Mouse (Mus musculus) hindbrain, embryonic 14.5 days (tissue): ENCODE measurements at regions not wholly inside any gene's neighbourhood (a gene's known extent, or its start where the extent isn't known, plus 50 kb on each side); places are given as distances from the start of the nearest gene placed in this dataset.

Source experiments
- ATAC-seq: fragments of 200-750 bp; cut with Nextera tagmentation; 2 replicates; pipeline ENCODE4 v1.8.0; 2017; ENCODE audit warnings: moderate number of reproducible peaks, mild to moderate bottlenecking, moderate TSS enrichment, moderate library complexity; ENCODE audit not compliant: low FRiP score
- DNase-seq: peaks from one replicate; pipeline ENCODE4 v3.0.0-alpha.2; 2015; ENCODE audit warnings: low spot score
- H3K27ac ChIP-seq: fragments of 300-500 bp; sonication (generic); 2 replicates; pipeline ENCODE4 v1.5.1; 2014; ENCODE audit warnings: mild to moderate bottlenecking, moderate library complexity
- H3K27me3 ChIP-seq: fragments of 300-500 bp; sonication (generic); 2 replicates; pipeline ENCODE4 v1.6.1; 2014; ENCODE audit warnings: mild to moderate bottlenecking, low read length, mixed read lengths; ENCODE audit not compliant: control insufficient read depth, insufficient read depth
- H3K36me3 ChIP-seq: fragments of 300-500 bp; sonication (generic); replicated peaks from 2 replicates; pipeline ENCODE4 v1.6.1; 2014; ENCODE audit not compliant: control insufficient read depth, insufficient read depth
- H3K4me1 ChIP-seq: fragments of 300-500 bp; sonication (generic); replicated peaks from 2 replicates; pipeline ENCODE4 v1.6.1; 2014; ENCODE audit warnings: antibody characterized with exemption, low read length, mixed read lengths; ENCODE audit not compliant: control insufficient read depth, insufficient read depth
- H3K4me2 ChIP-seq: fragments of 300-500 bp; sonication (generic); replicated peaks from 2 replicates; pipeline ENCODE4 v1.6.1; 2014; ENCODE audit warnings: mild to moderate bottlenecking, moderate library complexity
- H3K4me3 ChIP-seq: fragments of 300-500 bp; sonication (generic); replicated peaks from 2 replicates; pipeline ENCODE4 v1.5.1; 2014; ENCODE audit warnings: mild to moderate bottlenecking, low read length
- H3K9ac ChIP-seq: fragments of 300-500 bp; sonication (generic); 2 replicates; pipeline ENCODE4 v1.6.1; 2014
- H3K9me3 ChIP-seq: fragments of 300-500 bp; sonication (generic); 2 replicates; pipeline ENCODE4 v1.6.1; 2016; ENCODE audit warnings: low read length; ENCODE audit not compliant: control insufficient read depth
- WGBS: fragments of 180-500 bp; shearing (Covaris S2); extraction: QIAGEN DNeasy Blood & Tissue Kit; methylation state at CpG from one replicate; pipeline ENCODE4 v1.1.7; 2014; 5-methylcytosine and 5-hydroxymethylcytosine counted together

DNA sequence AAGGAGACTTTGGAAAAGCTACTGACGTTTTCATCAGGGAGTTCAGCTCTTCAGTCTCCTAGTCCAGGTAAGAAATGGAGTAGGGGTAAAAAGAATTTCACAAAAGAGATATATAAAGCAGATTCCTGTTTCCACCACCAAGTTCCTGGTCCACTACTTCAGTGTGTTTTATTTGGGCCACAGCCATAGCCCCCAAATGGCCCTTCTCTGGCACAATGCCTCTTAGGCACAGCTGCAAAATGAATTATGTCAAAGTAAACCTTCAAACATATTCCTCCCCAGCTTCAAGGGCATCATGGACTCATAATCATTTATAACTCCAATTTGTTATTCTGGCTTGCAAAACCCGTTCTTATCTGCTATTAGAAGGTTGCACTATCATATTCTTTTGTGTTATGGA, 325.1 kb downstream of the Slc6a15 start:
- ATAC-seq (no peak), DNase-seq (no peak)
- no peaks in the 10 kb centered on the region for H3K4me1 ChIP-seq
- 63% methylated on average over 2 of the region's 2 CpGs for WGBS
- H3K4me3 ChIP-seq, result no peak overlapping the region
- H3K4me2 ChIP-seq, result no peak overlapping the region
- no peaks in the 10 kb centered on the region for H3K27me3 ChIP-seq
- H3K9me3 ChIP-seq, result no peaks in the 10 kb centered on the region
- no peak overlapping the region for H3K27ac ChIP-seq
- no peak overlapping the region for H3K9ac ChIP-seq
- no peaks in the 10 kb centered on the region for H3K36me3 ChIP-seq

DNA sequence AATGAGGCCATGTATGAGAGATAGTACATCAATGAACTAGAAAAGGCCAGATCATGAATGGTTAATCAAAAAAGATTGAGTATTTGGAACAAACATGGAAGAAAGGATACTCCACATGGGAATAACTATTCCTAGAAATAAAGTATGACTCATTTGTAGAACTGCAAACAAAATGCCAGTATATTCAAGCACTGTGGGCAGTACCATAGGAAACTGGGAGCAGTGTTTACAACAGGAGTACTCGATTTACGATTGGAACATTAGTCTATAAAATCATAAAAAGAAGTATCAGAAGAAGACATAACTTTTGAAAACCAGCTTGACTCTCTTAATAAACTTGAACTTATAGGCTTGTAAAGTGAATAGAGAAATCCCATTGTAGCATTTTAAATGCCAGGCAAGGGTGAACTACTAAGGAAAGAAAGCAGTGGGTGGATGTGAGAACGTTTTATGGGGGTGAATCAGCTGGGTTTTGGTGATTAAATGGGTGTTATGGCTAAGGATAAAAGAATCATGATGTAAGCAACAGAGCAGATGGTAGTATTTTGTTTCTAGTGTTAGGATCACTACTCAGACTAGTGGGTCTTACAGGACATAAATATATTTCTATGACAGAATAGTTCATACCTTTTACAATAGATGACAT, 347.6 kb downstream of the Slc6a15 start:
- ATAC-seq, result no peak
- DNase-seq, result no peak
- Histone ChIP-seq H3K36me3 (no peaks in the 10 kb centered on the region), H3K9me3 (no peaks in the 10 kb centered on the region), H3K27ac (no peak overlapping the region), H3K4me3 (no peak overlapping the region), H3K4me1 (no peaks in the 10 kb centered on the region), H3K9ac (no peak overlapping the region), H3K27me3 (no peaks in the 10 kb centered on the region), H3K4me2 (no peak overlapping the region)
- WGBS, result 79% methylated on average over 3 of the region's 3 CpGs

DNA sequence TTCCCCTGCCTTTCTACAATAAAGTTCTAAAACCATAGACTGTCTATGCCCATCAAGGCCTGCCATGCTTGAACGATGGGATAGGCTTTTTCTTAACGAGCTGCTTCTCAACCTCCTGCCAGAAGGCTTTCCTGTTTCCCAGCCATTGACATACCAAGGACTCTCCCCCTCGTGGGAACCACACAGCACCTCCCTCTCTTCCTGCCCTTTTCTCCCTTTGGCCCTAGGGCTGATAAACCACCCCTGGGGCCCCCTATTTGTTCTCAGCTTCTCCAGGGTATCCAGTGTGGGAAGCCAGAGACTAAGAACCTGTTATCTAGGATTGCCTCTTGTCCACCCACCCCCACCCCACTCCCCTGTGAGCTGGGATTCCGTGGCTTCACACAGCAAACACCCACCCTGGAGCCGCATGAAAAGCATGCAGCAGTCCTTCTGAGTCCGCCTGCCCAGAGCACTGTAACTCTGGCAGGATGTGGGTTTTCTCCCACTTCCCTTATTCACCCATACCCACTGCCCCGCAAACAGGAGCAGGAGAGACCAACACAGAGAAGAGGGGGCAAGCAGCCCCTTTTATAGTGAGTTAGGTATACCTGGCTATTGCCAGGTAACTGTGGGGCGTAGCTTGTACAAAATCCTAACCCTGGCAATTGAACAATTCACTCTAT, 351.5 kb downstream of the Slc6a15 start:
- H3K4me1 ChIP-seq, result no peaks in the 10 kb centered on the region
- no peak overlapping the region for H3K27ac ChIP-seq
- no peak overlapping the region for H3K4me3 ChIP-seq
- H3K27me3 ChIP-seq, result no peaks in the 10 kb centered on the region
- H3K36me3 ChIP-seq, result no peaks in the 10 kb centered on the region
- ATAC-seq (no peak), DNase-seq (no peak)
- H3K9ac ChIP-seq, result no peak overlapping the region
- no peaks in the 10 kb centered on the region for H3K9me3 ChIP-seq
- H3K4me2 ChIP-seq, result no peak overlapping the region
- 68% methylated on average over 8 of the region's 8 CpGs for WGBS

DNA sequence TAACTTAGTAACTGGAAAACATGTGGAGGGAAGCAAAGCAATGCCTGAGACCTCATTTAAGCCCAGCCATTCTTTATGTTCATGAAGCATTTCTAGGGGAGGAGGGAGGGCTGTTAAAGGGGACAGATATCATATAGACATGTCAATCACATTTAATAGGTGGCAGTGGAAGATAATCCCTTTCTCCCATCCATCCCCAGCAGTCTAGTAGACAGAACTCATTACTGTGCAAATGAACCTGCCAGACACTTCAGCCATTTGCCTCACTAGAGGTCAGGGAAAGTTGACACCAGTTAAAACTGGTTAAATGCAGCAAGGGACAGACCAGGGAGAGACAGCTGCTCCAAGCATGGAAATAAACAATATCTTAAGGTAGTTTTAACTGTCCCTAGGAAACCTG, 359.1 kb downstream of the Slc6a15 start:
- peak; percentile 83 for ATAC-seq
- H3K9ac ChIP-seq, result no peak overlapping the region
- no peak overlapping the region for H3K4me3 ChIP-seq
- peaks cover 6% of the 10 kb centered on the region; the same call in 1 of the 2 replicates for H3K4me1 ChIP-seq
- no peaks in the 10 kb centered on the region for H3K9me3 ChIP-seq
- DNase-seq, result no peak
- H3K27me3 ChIP-seq, result no peaks in the 10 kb centered on the region
- no peak overlapping the region for H3K4me2 ChIP-seq
- H3K36me3 ChIP-seq, result no peaks in the 10 kb centered on the region
- no peak overlapping the region for H3K27ac ChIP-seq

DNA sequence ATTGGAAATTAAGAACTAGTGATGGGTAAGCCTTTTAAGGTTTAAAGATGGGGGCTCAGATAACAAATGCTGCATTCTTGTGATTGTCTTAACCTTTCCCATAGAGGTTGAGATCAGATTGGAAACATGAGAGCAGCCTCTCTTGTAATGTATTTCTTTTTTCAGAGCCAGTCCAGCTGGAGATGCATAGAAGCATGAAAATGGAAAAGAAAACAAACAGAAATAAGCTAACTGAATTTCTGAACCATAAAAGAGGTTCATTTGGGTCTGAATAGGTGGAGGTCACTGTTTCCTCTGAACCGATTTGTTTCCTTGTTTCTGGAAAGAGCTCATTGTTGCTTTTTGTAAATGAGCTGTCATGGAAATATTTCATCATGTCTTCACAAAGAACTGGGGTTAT, 363.9 kb downstream of the Slc6a15 start:
- Histone ChIP-seq H3K9ac (no peak overlapping the region), H3K27ac (no peak overlapping the region; the same call in 1 of the 2 replicates), H3K36me3 (no peaks in the 10 kb centered on the region), H3K4me1 (peaks cover 7% of the 10 kb centered on the region; the same call in 1 of the 2 replicates), H3K27me3 (no peaks in the 10 kb centered on the region), H3K9me3 (no peaks in the 10 kb centered on the region), H3K4me2 (no peak overlapping the region), H3K4me3 (no peak overlapping the region)
- WGBS, result 5% methylated on average over 1 of the region's 1 CpGs
- no peak for ATAC-seq
- DNase-seq, result no peak

DNA sequence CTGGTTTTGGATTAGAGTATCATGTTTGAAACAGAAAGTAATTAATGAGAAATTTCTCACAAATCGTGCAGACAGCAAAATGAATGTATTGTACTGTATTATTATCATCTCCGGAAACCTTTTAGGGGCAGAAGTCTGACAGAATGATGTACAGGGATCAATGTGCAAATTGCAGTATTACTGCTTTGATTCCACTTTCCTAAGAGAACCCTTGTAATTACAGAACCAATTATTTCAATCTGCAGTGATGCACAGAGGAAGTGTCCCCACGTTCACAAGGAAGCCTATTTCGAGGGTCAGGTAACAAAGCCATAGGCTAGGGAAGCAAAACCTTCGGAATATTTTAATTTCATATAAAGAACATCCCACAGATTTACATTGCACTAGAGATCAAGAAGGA, 364.4 kb downstream of the Slc6a15 start:
- no peak overlapping the region for H3K9ac ChIP-seq
- ATAC-seq, result no peak

DNA sequence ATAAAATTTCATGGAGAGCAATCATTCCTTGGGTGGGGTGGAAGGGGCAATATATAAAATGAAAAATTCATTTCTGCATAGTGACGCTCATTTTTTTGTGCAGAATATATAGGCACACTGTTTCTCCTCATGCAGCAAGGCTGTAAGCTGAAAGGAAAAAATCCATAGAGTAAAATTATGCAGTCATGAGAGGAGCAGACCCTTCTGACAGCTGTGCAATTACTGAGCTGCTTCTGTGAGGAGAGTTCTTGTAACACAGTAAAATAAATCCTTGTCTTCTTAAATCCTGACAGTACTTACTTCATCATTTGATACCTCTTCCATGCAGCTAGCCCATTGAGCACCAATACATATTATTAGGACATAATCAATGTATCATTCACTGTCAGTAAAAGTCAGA, 362.7 kb upstream of the Gm21293 start:
- Histone ChIP-seq H3K36me3 (no peaks in the 10 kb centered on the region), H3K4me3 (no peak overlapping the region), H3K27me3 (no peaks in the 10 kb centered on the region), H3K9ac (no peak overlapping the region), H3K4me2 (no peak overlapping the region), H3K9me3 (no peaks in the 10 kb centered on the region), H3K4me1 (no peaks in the 10 kb centered on the region), H3K27ac (no peak overlapping the region)
- WGBS, result 90% methylated on average over 1 of the region's 1 CpGs
- DNase-seq (no peak), ATAC-seq (no peak)

More for the DNA sequence above, 364.4 kb downstream of the Slc6a15 start:
- H3K4me2 ChIP-seq, result no peak overlapping the region
- WGBS, result 33% methylated on average over 5 of the region's 5 CpGs
- H3K36me3 ChIP-seq, result no peaks in the 10 kb centered on the region
- peak overlapping the region; percentile 53; the same call in 1 of the 2 replicates for H3K27ac ChIP-seq
- no peak overlapping the region for H3K4me3 ChIP-seq
- 0 out of 2 replicates have a peak, but pooled peaks cover 4% of the 10 kb centered on the region for H3K4me1 ChIP-seq
- no peaks in the 10 kb centered on the region for H3K27me3 ChIP-seq
- DNase-seq, result no peak
- no peaks in the 10 kb centered on the region for H3K9me3 ChIP-seq

DNA sequence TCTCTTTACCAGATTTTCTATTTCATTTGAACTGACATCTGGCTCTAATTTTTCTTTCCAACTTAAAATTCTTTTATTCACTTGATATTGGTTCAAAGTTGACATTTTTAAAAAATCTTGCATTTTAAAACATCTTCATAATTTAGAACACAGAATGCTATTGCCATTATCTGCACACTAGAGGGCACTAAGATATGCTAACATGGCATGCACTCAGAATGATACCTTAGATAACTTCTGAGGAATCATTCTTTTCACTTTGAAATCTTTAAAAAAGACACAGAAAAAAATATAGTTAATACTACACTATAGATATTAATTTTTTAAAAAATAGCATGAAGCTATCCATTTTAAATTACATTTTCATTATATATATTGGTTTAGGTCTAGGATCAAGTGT, 357.9 kb upstream of the Gm21293 start:
- Histone ChIP-seq H3K4me3 (no peak overlapping the region), H3K27me3 (no peaks in the 10 kb centered on the region), H3K27ac (no peak overlapping the region), H3K36me3 (no peaks in the 10 kb centered on the region), H3K9ac (no peak overlapping the region), H3K4me1 (no peaks in the 10 kb centered on the region), H3K9me3 (no peaks in the 10 kb centered on the region), H3K4me2 (no peak overlapping the region)
- ATAC-seq, result no peak
- peak; percentile 64 for DNase-seq

DNA sequence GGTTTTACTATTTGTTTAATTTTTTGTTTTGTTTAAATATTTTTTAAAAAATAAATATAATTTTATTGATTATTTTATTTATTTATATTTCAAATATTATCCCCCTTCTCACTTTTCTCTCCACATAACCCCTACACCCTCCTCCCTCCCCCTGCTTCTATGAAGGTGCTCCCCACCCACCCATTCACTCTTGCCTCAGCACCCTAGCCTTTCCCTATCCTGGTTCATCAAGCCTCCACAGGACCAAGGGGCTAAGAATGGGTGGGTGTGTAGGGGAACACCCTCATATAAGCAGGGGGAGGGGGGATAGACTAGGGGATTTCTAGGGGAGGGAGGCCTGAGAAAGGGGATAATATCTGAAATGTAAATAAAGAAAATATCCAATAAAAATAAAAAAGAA, 313.7 kb upstream of the Gm21293 start:
- ATAC-seq, result no peak
- H3K4me1 ChIP-seq, result no peaks in the 10 kb centered on the region
- H3K27ac ChIP-seq, result no peak overlapping the region
- H3K9ac ChIP-seq, result no peak overlapping the region
- no peak for DNase-seq
- H3K27me3 ChIP-seq, result no peaks in the 10 kb centered on the region
- no peak overlapping the region for H3K4me2 ChIP-seq
- H3K36me3 ChIP-seq, result no peaks in the 10 kb centered on the region
- no peaks in the 10 kb centered on the region for H3K9me3 ChIP-seq
- no peak overlapping the region for H3K4me3 ChIP-seq

DNA sequence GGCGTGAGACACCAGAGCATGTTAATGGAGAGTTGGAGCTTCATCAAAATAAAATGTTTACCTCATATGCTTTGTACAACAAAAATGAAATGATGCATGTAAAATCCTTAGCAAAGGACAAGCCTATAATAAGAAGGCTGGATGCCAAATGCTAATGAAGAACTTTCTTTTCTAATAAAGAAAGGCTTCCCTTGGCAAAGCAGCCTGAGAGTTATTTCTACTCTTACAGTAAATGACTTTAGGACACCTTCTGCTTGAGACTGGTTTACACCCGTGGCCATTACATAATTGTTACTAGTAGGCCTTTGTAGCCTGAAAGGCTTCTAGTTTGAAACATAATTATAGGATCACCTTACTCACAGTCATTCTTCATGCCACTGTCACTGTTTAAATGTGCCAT, 310.7 kb upstream of the Gm21293 start:
- no peak overlapping the region for H3K4me3 ChIP-seq
- ATAC-seq, result no peak

More for the DNA sequence above, 310.7 kb upstream of the Gm21293 start:
- H3K9me3 ChIP-seq, result no peaks in the 10 kb centered on the region
- H3K36me3 ChIP-seq, result no peaks in the 10 kb centered on the region
- no peak for DNase-seq
- no peaks in the 10 kb centered on the region for H3K4me1 ChIP-seq
- no peak overlapping the region for H3K27ac ChIP-seq
- H3K27me3 ChIP-seq, result no peaks in the 10 kb centered on the region
- H3K4me2 ChIP-seq, result no peak overlapping the region
- no peak overlapping the region for H3K9ac ChIP-seq
- WGBS, result 46% methylated on average over 2 of the region's 2 CpGs
